Mouse (Mus musculus): ENCODE data around the gene Il12rb2. TPM values are rescaled to one million over a fixed set of nuclear protein-coding genes. Genes with fewer than 3 reads are reported as not detected.
A peak's percentile ranks its signal among the peaks of the same experiment; 100 is the strongest.

The Il12rb2 gene
- total RNA-seq (2014; fragmentation: Nextera tagmentation) (0.33 and 1.4 TPM in 2 replicates), total RNA-seq (2017) (2.1 and 3.3 TPM in 2 replicates)

DNA sequence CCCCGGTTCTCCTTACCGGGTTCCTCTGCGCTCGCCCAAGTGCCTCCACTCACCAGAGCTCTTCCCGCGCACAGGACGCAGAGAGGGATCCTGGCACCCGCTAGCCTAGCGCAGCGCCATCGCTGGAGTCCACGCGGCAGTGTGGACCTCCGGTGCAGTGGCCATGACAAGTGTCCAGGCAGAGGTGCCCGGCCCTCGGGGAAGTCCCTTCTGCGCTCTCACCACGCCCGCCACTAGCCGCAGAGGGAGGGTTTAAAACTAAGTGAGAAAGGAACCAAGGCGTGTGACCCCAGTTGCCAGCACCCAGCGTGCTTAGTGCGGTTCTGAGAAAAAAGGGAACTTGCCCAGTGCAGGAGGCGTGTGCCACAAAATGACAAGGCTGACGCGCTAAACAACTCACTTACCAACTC is at the start of gene Il12rb2:
TSS of gene Il12rb2 (minus strand) at position 207 of the 410 bp plus-strand sequence.
- ATAC-seq (replicated peaks; ENCODE audit: low FRiP score, low TSS enrichment, poor library complexity, severe bottlenecking) = peak; percentile 91

GRCm38 (mm10) chr6:67421761-67422160 is 45.8 kb upstream of the Il12rb2 start:
- ATAC-seq (replicated peaks; ENCODE audit: low FRiP score, low TSS enrichment, poor library complexity, severe bottlenecking) = no peak

DNA sequence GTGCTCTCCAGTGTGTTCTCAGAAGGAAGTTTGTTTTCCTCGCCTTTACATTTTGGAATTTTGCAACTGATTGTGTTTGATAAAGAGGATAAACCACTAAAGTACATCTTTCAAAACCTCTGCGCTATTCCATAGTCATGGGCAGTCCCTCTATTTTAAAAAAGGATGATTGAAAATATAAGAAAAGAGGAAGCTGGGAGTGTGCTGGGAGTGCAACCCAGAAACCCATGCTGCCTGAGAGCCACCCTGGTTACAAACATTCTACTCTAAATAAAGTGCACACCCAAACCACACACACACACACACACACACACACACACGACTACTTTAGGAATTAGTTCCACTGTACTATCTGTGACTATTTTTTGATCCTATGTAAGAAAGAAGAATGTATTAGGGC is 40.6 kb upstream of the Il12rb2 start:
- ATAC-seq (replicated peaks; ENCODE audit: low FRiP score, low TSS enrichment, poor library complexity, severe bottlenecking) = no peak

- ATAC-seq (replicated peaks; ENCODE audit: low FRiP score, low TSS enrichment, poor library complexity, severe bottlenecking) = no peak
Measured at GRCm38 (mm10) chr6:67415276-67415675, 39.3 kb upstream of the Il12rb2 start.

DNA sequence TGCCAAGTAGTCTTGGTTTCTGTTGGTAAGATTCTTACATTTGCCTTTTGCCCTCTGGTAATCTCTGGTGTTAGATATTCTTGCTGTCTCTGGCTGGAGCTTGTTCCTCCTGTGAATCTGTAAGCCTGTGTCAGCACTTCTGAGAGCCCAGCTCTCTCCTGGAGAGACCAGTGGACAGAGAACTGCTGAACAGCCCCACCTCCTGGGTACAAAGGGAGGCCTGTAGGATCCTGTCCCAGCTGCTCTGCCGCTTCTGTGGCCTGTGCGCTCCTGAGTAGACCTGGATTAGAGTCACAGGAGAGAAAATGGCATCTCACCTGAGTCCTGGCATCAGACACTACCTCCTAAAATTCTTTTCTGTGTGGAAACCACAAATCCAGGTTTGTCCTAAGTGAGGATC is 37.4 kb upstream of the Il12rb2 start:
- no peak for ATAC-seq (replicated peaks; ENCODE audit: low FRiP score, low TSS enrichment, poor library complexity, severe bottlenecking)

DNA sequence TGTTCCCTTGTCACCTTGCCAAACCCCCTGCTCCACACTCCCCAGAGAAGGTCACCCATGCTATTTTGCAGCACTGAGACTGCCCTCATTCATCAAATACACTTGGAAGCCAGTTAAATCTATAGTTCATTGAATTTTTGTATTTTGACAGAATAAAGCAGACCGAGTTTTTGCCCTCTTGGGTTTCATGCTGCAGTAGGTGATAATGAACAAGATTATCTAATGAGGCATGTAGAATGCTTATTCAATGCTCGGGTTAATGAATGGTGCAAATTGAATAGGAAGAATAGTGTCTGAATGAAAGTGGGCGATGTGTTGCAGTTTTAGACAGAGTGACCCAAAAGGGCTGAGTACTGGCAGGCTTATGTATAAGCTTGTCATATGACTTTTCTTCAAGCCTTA is 29.3 kb upstream of the Il12rb2 start:
- ATAC-seq (replicated peaks; ENCODE audit: low FRiP score, low TSS enrichment, poor library complexity, severe bottlenecking) = no peak

GRCm38 (mm10) chr6:67399551-67399950 is 23.6 kb upstream of the Il12rb2 start:
- ATAC-seq (replicated peaks; ENCODE audit: low FRiP score, low TSS enrichment, poor library complexity, severe bottlenecking) = no peak

DNA sequence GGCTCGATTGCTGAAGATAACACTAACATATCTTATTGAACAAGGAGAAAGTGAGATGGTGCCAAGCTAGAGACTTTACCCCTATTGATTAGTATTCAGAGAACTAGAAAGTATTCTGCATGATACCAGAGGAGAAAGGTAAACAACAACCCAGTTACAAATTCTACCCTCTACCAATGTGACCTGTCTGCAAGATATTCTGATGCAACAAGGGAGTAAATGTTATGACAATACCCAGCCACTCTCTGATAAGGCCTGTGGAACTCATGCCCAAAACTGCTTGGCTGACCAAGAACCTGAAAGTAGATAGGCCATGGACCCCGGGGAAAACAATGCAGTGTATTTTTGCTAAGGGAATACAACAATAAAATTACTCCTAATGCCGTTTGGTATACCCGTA is 10.2 kb downstream of the Il12rb2 start:
- no peak for ATAC-seq (replicated peaks; ENCODE audit: low FRiP score, low TSS enrichment, poor library complexity, severe bottlenecking)

- no peak for ATAC-seq (replicated peaks; ENCODE audit: low FRiP score, low TSS enrichment, poor library complexity, severe bottlenecking)
Measured at GRCm38 (mm10) chr6:67348065-67348464, 27.9 kb downstream of the Il12rb2 start.

GRCm38 (mm10) chr6:67339494-67339893 is 36.5 kb downstream of the Il12rb2 start:
- no peak for ATAC-seq (replicated peaks; ENCODE audit: low FRiP score, low TSS enrichment, poor library complexity, severe bottlenecking)

DNA sequence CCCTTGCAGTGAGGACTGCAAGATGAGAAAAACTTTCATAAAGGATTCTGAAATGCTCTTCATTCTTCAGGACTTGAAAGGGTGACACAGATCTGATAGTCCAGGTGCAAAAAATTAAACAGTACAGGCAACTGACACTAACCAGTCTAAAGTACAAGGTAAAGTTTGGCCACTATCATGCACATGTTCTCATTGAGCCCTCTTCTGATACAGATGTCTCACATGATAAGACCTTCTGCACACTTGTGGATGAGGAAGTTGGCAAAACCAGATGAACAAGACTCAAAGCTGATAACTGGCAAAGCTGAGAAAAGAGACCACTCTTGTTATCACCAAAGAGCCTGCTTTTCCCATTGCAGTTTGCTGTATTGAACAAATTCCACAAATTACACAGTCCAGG is 38.0 kb downstream of the Il12rb2 start:
- peak; percentile 88 for ATAC-seq (replicated peaks; ENCODE audit: low FRiP score, low TSS enrichment, poor library complexity, severe bottlenecking)

GRCm38 (mm10) chr6:67323788-67324187 is 52.2 kb downstream of the Il12rb2 start:
- ATAC-seq (replicated peaks; ENCODE audit: low FRiP score, low TSS enrichment, poor library complexity, severe bottlenecking) = no peak

DNA sequence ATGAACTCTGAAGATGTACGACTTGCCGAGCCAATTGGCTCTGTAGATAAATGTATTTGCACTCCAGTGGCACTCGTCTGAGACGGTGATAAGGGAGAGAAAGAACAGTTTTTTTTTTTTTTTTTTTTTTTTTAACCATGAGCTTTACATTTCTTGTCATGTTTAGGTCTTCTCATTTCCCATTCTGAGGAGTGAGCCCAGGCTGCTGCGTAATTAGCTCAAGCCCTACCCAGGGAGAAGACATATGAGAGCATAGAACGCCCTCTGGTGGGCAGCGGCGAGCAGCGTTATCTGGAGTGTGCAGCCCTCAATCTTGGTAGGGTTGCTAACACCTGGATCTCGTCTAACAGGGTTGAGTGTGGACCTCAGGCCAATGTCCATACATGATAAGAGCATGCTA is 57.5 kb downstream of the Il12rb2 start:
- ATAC-seq (replicated peaks; ENCODE audit: low FRiP score, low TSS enrichment, poor library complexity, severe bottlenecking) = peak; percentile 97

DNA sequence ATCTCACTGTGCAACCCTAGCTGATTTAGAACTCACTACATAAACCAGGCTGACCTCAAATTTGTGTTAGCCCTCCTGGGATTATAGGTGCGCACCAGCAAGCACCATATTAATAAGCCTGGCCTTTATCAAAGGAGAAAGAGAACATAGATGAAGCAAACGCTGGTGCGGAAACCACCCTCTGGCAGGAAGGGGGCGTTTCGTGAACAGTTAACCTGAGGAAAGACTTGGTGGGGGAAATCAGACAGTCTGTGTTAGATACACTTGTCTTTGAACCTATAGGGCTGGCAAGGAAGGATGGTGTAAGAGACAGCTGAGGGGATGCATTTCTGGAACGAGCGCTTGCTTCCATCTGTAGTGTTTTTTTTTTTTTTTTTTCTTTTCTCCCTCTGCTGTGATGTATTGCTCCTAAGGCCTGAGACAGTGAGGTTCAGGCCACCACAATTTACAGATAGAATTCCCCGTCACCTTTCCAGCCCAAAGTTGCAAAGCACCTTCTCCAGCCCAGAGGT is 58.1 kb downstream of the Il12rb2 start:
- peak; percentile 6; the same call in 1 of the 2 replicates for ATAC-seq (replicated peaks; ENCODE audit: low FRiP score, low TSS enrichment, poor library complexity, severe bottlenecking)

DNA sequence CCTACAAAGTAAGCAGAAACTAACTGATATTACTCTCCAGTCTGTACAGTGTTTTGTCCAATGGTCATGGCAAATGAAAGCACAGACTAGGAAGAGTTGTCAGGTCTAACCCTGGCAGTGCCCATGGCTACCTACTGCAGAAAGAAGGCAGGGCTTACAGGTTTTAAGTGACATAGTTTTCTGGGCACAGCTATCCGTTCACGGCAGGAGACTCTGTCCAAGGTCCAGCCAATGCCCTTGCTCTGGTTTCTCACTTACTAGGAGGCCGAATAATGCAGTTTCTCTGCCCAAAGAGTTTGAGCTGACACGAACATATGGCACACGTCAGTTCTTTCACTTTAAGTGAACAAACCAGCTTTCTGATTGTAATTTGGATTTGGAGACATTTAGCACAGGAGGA is 58.9 kb downstream of the Il12rb2 start:
- ATAC-seq (replicated peaks; ENCODE audit: low FRiP score, low TSS enrichment, poor library complexity, severe bottlenecking) = no peak

DNA sequence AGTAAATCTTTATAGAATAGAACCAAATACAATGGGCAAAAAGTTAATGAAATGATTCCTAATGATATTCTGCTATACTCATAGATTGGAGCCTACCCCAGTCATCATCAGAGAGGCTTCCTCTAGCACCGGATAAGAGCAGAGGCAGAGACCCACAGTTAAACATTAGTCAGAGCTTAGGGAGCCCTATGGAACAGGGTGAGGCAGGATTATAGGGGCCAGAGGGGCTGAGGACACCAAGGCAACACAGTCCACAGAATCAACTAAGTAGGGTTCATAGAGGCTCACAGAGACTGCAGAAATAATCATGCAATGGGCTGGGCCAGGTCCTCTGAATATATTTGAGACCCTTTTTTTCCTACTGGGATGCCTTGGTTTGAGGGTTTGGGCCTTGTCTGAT is 61.3 kb downstream of the Il12rb2 start:
- no peak for ATAC-seq (replicated peaks; ENCODE audit: low FRiP score, low TSS enrichment, poor library complexity, severe bottlenecking)

DNA sequence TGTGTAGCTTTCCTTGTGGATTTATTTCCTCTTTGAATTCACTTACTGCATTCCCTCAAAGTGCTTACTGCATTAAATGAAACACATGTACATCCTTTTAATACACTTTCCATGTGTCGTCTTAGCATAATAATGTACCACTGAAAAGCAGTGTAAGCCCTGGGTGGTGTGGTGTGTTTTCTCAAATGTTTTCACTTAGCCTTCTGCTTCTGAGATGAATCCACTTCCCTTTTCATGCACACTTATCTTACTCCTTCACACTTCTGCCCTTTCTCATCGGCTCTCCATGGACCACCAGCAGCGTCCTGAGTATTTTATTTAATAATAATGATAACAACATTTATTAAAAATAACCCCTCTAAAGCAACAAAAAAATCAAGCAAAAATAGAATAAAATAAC is 66.2 kb downstream of the Il12rb2 start:
- ATAC-seq (replicated peaks; ENCODE audit: low FRiP score, low TSS enrichment, poor library complexity, severe bottlenecking) = no peak

DNA sequence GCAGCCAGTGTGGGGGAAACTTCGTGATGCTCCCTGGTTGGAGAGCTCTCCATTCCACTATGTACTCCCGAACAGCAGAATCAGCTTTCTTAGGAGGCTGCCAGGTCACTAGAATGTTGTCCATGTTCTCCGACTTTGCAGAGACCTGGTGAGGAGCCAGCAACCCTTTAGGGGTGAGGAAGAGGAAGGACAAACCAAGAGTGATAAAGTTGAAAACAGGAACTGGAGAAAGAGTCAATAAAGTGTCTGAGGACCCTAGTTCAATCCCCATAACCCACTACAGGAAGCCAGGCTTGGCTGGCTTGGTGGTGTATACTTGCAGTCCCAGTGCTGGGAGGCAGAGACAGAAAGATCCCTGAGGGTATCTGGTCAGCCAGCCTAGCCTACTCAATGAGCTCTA is 67.0 kb downstream of the Il12rb2 start:
- ATAC-seq (replicated peaks; ENCODE audit: low FRiP score, low TSS enrichment, poor library complexity, severe bottlenecking) = no peak

DNA sequence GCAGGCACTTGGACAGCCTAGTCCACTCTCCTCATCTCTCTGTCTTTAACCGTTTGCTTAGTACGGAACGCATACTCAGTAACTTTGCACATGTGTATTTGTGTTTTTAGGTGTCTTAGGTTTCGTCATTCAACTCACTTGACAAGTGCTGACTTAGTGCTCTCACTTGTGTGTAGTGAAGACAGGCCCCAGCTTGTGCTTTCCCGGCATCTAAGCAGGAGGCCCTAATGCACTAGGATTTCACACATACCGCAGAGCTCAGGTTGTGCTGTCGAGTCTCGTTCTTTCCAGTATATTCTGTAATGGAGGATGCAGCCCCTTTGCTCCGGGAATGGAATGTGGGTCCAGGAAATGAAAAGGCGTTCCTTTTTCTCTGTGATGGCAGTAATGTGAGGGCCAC is 72.8 kb downstream of the Il12rb2 start:
- ATAC-seq (replicated peaks; ENCODE audit: low FRiP score, low TSS enrichment, poor library complexity, severe bottlenecking) = no peak

DNA sequence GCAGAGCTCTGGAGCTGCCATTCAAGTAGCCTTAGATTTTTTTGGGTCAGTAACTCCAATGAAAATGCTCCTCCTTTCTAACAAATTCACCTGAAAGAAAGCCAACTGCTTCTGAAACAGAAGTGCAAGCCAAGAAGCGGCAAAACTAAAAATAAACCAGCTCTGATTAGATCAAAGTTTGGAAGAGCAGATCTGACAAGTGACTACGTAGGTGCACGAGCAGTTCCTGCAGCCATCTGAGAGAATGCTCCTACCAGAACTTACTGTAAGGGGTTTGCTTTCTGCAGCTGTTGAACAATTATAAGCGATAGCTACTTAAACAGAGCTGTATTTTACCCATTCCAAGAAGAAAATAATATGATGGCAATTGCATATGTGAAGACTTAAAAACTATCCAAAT is 73.5 kb downstream of the Il12rb2 start:
- no peak for ATAC-seq (replicated peaks; ENCODE audit: low FRiP score, low TSS enrichment, poor library complexity, severe bottlenecking)

GRCm38 (mm10) chr6:67301230-67301629 is 74.8 kb downstream of the Il12rb2 start:
- no peak for ATAC-seq (replicated peaks; ENCODE audit: low FRiP score, low TSS enrichment, poor library complexity, severe bottlenecking)

DNA sequence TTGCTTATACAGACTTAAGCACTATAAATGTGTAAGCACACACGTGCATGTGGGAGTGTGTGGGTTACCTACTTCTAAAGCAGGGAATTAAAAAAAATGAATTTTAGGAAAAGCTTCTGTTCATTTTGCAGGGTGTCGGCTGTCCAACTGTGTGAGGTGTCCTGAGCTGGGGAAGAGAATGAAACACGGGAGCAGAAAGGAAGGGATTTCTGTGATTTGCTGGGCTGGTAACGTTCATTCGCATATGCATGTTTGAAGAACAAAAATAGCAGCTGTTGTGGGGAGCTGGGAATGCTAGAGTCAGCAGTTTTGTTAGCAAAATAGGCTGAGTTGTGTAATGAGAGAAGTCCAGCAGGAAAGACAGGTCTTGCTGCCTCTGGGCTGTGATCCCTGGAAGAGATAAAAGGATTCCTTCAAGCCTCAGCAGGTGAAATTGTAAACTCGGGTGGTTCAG is 75.3 kb downstream of the Il12rb2 start:
- ATAC-seq (replicated peaks; ENCODE audit: low FRiP score, low TSS enrichment, poor library complexity, severe bottlenecking) = no peak
